Mouse (Mus musculus) forebrain, embryonic 12.5 days (tissue): ENCODE measurements around the gene Tbx21. TPM values are rescaled to one million over a fixed set of nuclear protein-coding genes. Genes with fewer than 3 reads are reported as not detected.
A peak's percentile ranks its signal among the peaks of the same experiment; 100 is the strongest.

Source experiments
- ATAC-seq: fragments of 200-750 bp; cut with Nextera tagmentation; 2 replicates; pipeline ENCODE4 v1.8.0; 2017; ENCODE audit warnings: moderate TSS enrichment; ENCODE audit not compliant: low FRiP score
- H3K27ac ChIP-seq: fragments of 300-500 bp; sonication (generic); 2 replicates; pipeline ENCODE4 v1.5.1; 2016; ENCODE audit warnings: mild to moderate bottlenecking
- H3K27me3 ChIP-seq: fragments of 300-500 bp; sonication (generic); 2 replicates; pipeline ENCODE4 v1.6.1; 2016; ENCODE audit warnings: mild to moderate bottlenecking
- H3K36me3 ChIP-seq: fragments of 300-500 bp; sonication (generic); replicated peaks from 2 replicates; pipeline ENCODE4 v1.6.1; 2016; ENCODE audit warnings: mild to moderate bottlenecking
- H3K4me1 ChIP-seq: fragments of 300-500 bp; sonication (generic); 2 replicates; pipeline ENCODE4 v1.6.1; 2016
- H3K4me2 ChIP-seq: fragments of 300-500 bp; sonication (generic); 2 replicates; pipeline ENCODE4 v1.6.1; 2016; ENCODE audit warnings: mild to moderate bottlenecking, moderate library complexity
- H3K4me3 ChIP-seq: fragments of 300-500 bp; sonication (generic); replicated peaks from 2 replicates; pipeline ENCODE4 v1.5.1; 2016; ENCODE audit warnings: mild to moderate bottlenecking
- H3K9ac ChIP-seq: fragments of 300-500 bp; sonication (generic); 2 replicates; pipeline ENCODE4 v1.6.1; 2016; ENCODE audit warnings: mild to moderate bottlenecking
- H3K9me3 ChIP-seq: fragments of 300-500 bp; sonication (generic); 2 replicates; pipeline ENCODE4 v1.6.1; 2016
- WGBS: fragments of 180-500 bp; shearing (Covaris S2); methylation state at CpG from one replicate; pipeline ENCODE4 v1.1.7; 2016; 5-methylcytosine and 5-hydroxymethylcytosine counted together
- polyA plus RNA-seq: library from polyadenylated mRNA; unstranded; fragments of >200 nt; fragmentation: Nextera tagmentation; extraction: Ambion mirVana; gene quantifications from 2 replicates; pipeline ENCODE4 v1.2.1, GENCODE M21; 2016

The Tbx21 gene
- polyA plus RNA-seq, 1 experiment from 2014 or later: 0.19 TPM

GRCm38 (mm10) chr11:97128956-97129355 lies 13.8 kb upstream of the Tbx21 start:
- no peak overlapping the region for H3K4me2 ChIP-seq
- no peaks in the 10 kb centered on the region for H3K9me3 ChIP-seq
- H3K27me3 ChIP-seq: peaks cover 50% of the 10 kb centered on the region
- ATAC-seq: no peak
- H3K4me3 ChIP-seq: no peak overlapping the region
- WGBS: 72% methylated on average over 3 of the region's 3 CpGs
- H3K27ac ChIP-seq: no peak overlapping the region
- H3K36me3 ChIP-seq: no peaks in the 10 kb centered on the region
- no peak overlapping the region for H3K9ac ChIP-seq
- peaks cover 19% of the 10 kb centered on the region for H3K4me1 ChIP-seq

GRCm38 (mm10) chr11:97127470-97128223 lies 12.5 kb upstream of the Tbx21 start:
- Histone ChIP-seq H3K36me3 (no peaks in the 10 kb centered on the region), H3K4me2 (peak overlapping the region; percentile 71), H3K4me3 (peak overlapping the region; percentile 38), H3K4me1 (peaks cover 26% of the 10 kb centered on the region), H3K27ac (no peak overlapping the region), H3K9me3 (no peaks in the 10 kb centered on the region), H3K27me3 (peaks cover 43% of the 10 kb centered on the region), H3K9ac (peak overlapping the region; percentile 38; the same call in 1 of the 2 replicates)
- WGBS: 14% methylated on average over 19 of the region's 19 CpGs
- ATAC-seq: no peak

- ATAC-seq: peak; percentile 61; the same call in 1 of the 2 replicates
- peak overlapping the region; percentile 38 for H3K4me3 ChIP-seq
- no peaks in the 10 kb centered on the region for H3K9me3 ChIP-seq
- H3K27me3 ChIP-seq: peaks cover 40% of the 10 kb centered on the region
- peaks cover 26% of the 10 kb centered on the region for H3K4me1 ChIP-seq
- 5% methylated on average over 32 of the region's 32 CpGs for WGBS
- H3K27ac ChIP-seq: no peak overlapping the region
- peak overlapping the region; percentile 38; the same call in 1 of the 2 replicates for H3K9ac ChIP-seq
- peak overlapping the region; percentile 71 for H3K4me2 ChIP-seq
- no peaks in the 10 kb centered on the region for H3K36me3 ChIP-seq
Observed at GRCm38 (mm10) chr11:97126645-97127468, 11.7 kb upstream of the Tbx21 start.

GRCm38 (mm10) chr11:97124266-97125036 lies 9.3 kb upstream of the Tbx21 start:
- peaks cover 29% of the 10 kb centered on the region for H3K4me1 ChIP-seq
- WGBS: 68% methylated on average over 10 of the region's 10 CpGs
- no peak overlapping the region for H3K4me3 ChIP-seq
- no peak overlapping the region for H3K9ac ChIP-seq
- H3K9me3 ChIP-seq: no peaks in the 10 kb centered on the region
- peaks cover 30% of the 10 kb centered on the region for H3K27me3 ChIP-seq
- no peaks in the 10 kb centered on the region for H3K36me3 ChIP-seq
- no peak overlapping the region for H3K27ac ChIP-seq
- no peak overlapping the region for H3K4me2 ChIP-seq
- no peak for ATAC-seq

GRCm38 (mm10) chr11:97123282-97123890 lies 8.3 kb upstream of the Tbx21 start:
- ATAC-seq: 0 out of 2 replicates have a peak, but pooled peaks have one; percentile 36
- Histone ChIP-seq H3K27ac (no peak overlapping the region), H3K36me3 (no peaks in the 10 kb centered on the region), H3K9me3 (no peaks in the 10 kb centered on the region), H3K4me1 (peaks cover 29% of the 10 kb centered on the region), H3K27me3 (peaks cover 33% of the 10 kb centered on the region), H3K4me2 (no peak overlapping the region), H3K9ac (0 out of 2 replicates have a peak overlapping the region, but pooled peaks have one; percentile 4), H3K4me3 (no peak overlapping the region)
- WGBS: 20% methylated on average over 11 of the region's 11 CpGs

GRCm38 (mm10) chr11:97120641-97121040 lies 5.5 kb upstream of the Tbx21 start:
- peaks cover 43% of the 10 kb centered on the region for H3K27me3 ChIP-seq

GRCm38 (mm10) chr11:97120221-97120620 lies 5.1 kb upstream of the Tbx21 start:
- Histone ChIP-seq H3K36me3 (no peaks in the 10 kb centered on the region), H3K9ac (no peak overlapping the region), H3K4me1 (peaks cover 28% of the 10 kb centered on the region), H3K27me3 (peaks cover 47% of the 10 kb centered on the region), H3K4me2 (no peak overlapping the region), H3K27ac (no peak overlapping the region), H3K4me3 (no peak overlapping the region), H3K9me3 (no peaks in the 10 kb centered on the region)
- no peak for ATAC-seq
- WGBS: 58% methylated on average over 10 of the region's 10 CpGs

More at GRCm38 (mm10) chr11:97120641-97121040, 5.5 kb upstream of the Tbx21 start:
- no peak overlapping the region for H3K9ac ChIP-seq
- 75% methylated on average over 3 of the region's 3 CpGs for WGBS
- no peak overlapping the region for H3K4me3 ChIP-seq
- ATAC-seq: no peak
- no peaks in the 10 kb centered on the region for H3K9me3 ChIP-seq
- H3K36me3 ChIP-seq: no peaks in the 10 kb centered on the region
- peaks cover 24% of the 10 kb centered on the region for H3K4me1 ChIP-seq
- no peak overlapping the region for H3K27ac ChIP-seq
- no peak overlapping the region for H3K4me2 ChIP-seq

GRCm38 (mm10) chr11:97115797-97116196 lies 666 bp upstream of the Tbx21 start:
- H3K9me3 ChIP-seq: no peaks in the 10 kb centered on the region
- peaks cover 85% of the 10 kb centered on the region for H3K27me3 ChIP-seq
- ATAC-seq: no peak
- peak overlapping the region; percentile 41 for H3K4me3 ChIP-seq
- H3K9ac ChIP-seq: no peak overlapping the region
- WGBS: 7% methylated on average over 11 of the region's 11 CpGs
- H3K36me3 ChIP-seq: no peaks in the 10 kb centered on the region
- peaks cover 24% of the 10 kb centered on the region for H3K4me1 ChIP-seq
- H3K4me2 ChIP-seq: peak overlapping the region; percentile 69
- H3K27ac ChIP-seq: no peak overlapping the region

GRCm38 (mm10) chr11:97112519-97113125 lies 2.5 kb downstream of the Tbx21 start:
- Histone ChIP-seq H3K4me2 (no peak overlapping the region), H3K27me3 (peaks cover 75% of the 10 kb centered on the region)
- WGBS: 83% methylated on average over 9 of the region's 9 CpGs

GRCm38 (mm10) chr11:97108976-97109375 lies 6.2 kb downstream of the Tbx21 start:
- peaks cover 42% of the 10 kb centered on the region for H3K27me3 ChIP-seq

More at GRCm38 (mm10) chr11:97112519-97113125, 2.5 kb downstream of the Tbx21 start:
- H3K9me3 ChIP-seq: no peaks in the 10 kb centered on the region
- no peak for ATAC-seq
- H3K27ac ChIP-seq: no peak overlapping the region
- peaks cover 21% of the 10 kb centered on the region for H3K4me1 ChIP-seq
- no peak overlapping the region for H3K4me3 ChIP-seq
- H3K36me3 ChIP-seq: no peaks in the 10 kb centered on the region
- no peak overlapping the region for H3K9ac ChIP-seq

GRCm38 (mm10) chr11:97104091-97104483 lies 11.0 kb downstream of the Tbx21 start:
- H3K27ac ChIP-seq: no peak overlapping the region
- WGBS: 94% methylated on average over 9 of the region's 9 CpGs
- H3K4me2 ChIP-seq: no peak overlapping the region
- ATAC-seq: no peak
- H3K4me3 ChIP-seq: no peak overlapping the region
- H3K9ac ChIP-seq: no peak overlapping the region
- peaks cover 26% of the 10 kb centered on the region for H3K27me3 ChIP-seq
- H3K9me3 ChIP-seq: no peaks in the 10 kb centered on the region
- no peaks in the 10 kb centered on the region for H3K36me3 ChIP-seq
- H3K4me1 ChIP-seq: no peaks in the 10 kb centered on the region

More at GRCm38 (mm10) chr11:97108976-97109375, 6.2 kb downstream of the Tbx21 start:
- Histone ChIP-seq H3K9me3 (no peaks in the 10 kb centered on the region), H3K4me2 (no peak overlapping the region), H3K36me3 (no peaks in the 10 kb centered on the region), H3K4me3 (no peak overlapping the region), H3K4me1 (peaks cover 3% of the 10 kb centered on the region; the same call in 1 of the 2 replicates), H3K9ac (no peak overlapping the region), H3K27ac (no peak overlapping the region)
- WGBS: 70% methylated on average over 16 of the region's 16 CpGs
- no peak for ATAC-seq
